Mouse (Mus musculus): ENCODE measurements around the gene Sema4d. TPM values are rescaled to one million over a fixed set of nuclear protein-coding genes. Genes with fewer than 3 reads are reported as not detected.
"Not testable (repeated sequence)": the region's sequence is repeated elsewhere in the genome, so short reads cannot be mapped to it uniquely, and the experiment has no call there.

Sema4d gene
- polyA plus RNA-seq, 1 experiment from 2014 or later = 17.4 TPM

DNA sequence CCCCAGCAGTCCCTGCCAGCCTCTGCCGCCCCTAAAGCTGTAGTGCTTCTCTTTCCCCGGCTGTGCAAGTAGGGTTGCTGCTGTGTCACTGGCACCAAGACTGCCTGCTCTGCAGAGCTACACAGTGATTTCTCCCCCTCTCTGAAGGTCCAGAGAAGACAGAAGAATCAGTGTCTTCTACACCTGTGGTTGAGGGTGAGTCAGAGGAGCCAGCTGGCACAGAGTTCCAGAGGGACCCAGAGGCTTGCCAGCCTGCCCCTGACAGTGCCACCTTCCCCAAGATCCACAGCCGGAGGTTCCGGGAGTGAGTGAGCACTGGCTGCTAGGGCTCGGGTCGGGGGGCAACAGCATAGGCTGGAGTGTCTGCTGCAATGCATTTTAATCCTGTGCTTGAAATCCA is 114.9 kb downstream of the Sema4d start:
- Histone ChIP-seq H3K27ac (ENCODE audit: low read depth, low read length) (no peak overlapping the region), H3K4me3 (ENCODE audit: low read depth, low read length) (no peak overlapping the region), H3K9ac (replicated peaks; ENCODE audit: low read depth, low read length) (no peak overlapping the region), H3K27me3 (ENCODE audit: control insufficient read depth, insufficient read depth, low read length) (no peaks in the 10 kb centered on the region), H3K4me1 (ENCODE audit: control insufficient read depth, insufficient read depth, low read length) (no peaks in the 10 kb centered on the region), H3K36me3 (ENCODE audit: control insufficient read depth, insufficient read depth, low read length) (peaks cover 80% of the 10 kb centered on the region), H3K9me3 (ENCODE audit: control insufficient read depth, low read length) (no peaks in the 10 kb centered on the region), H3K4me2 (ENCODE audit: low read depth, low read length) (no peak overlapping the region)
- 95% methylated on average over 6 of the region's 6 CpGs for WGBS
- no peak for ATAC-seq (ENCODE audit: low read depth)

DNA sequence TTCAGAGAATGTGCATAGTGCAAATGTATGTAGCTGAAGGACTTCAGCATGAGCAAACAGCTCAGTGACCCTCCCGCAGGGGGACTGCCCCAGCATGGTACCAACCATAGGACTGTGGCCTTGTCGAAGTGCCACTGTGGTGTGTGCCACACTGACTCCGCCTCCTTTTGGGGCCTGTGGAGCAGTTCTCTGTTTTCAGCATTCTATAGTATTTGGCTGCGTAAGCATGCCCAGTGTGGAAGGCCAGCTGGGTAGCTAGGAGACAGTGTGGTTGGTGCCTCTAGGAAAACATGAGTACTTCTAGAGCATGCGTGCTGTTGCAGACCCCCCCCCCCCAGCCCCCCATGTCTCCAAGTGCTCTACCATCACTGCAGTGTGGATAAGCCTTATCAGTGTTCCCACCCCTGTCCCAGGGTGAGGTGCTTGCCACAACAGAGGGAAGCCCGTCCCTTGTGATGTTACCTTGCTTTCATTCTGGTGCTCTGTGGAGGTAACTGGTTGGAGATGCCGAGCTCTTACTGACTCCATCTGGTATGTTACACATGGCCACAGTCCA is 115.8 kb downstream of the Sema4d start:
- Histone ChIP-seq H3K36me3 (ENCODE audit: control insufficient read depth, insufficient read depth, low read length) (peaks cover 80% of the 10 kb centered on the region), H3K27ac (ENCODE audit: low read depth, low read length) (no peak overlapping the region), H3K27me3 (ENCODE audit: control insufficient read depth, insufficient read depth, low read length) (no peaks in the 10 kb centered on the region), H3K9me3 (ENCODE audit: control insufficient read depth, low read length) (no peaks in the 10 kb centered on the region), H3K4me3 (ENCODE audit: low read depth, low read length) (no peak overlapping the region), H3K4me1 (ENCODE audit: control insufficient read depth, insufficient read depth, low read length) (no peaks in the 10 kb centered on the region), H3K9ac (replicated peaks; ENCODE audit: low read depth, low read length) (no peak overlapping the region), H3K4me2 (ENCODE audit: low read depth, low read length) (no peak overlapping the region)
- no peak for ATAC-seq (ENCODE audit: low read depth)
- 93% methylated on average over 7 of the region's 7 CpGs for WGBS

DNA sequence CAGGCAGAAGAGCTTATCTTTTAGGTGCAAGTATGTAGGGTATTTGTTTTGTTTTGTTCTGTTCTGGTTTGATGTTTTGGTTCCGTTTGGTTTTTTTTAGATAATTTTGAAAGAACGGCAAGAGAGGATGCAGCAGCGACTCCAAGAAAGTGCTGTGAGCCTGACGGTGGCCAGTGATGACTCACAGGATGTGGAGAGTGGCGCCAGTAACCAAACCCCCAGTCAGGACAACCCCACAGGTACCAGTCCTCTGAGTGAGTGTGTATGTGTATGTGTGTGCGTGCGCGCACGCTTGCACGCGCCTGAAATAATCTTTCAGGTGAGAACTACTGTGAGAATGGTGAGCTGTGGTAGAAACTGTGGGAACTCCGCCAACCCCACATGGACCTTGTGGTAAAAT is 116.5 kb downstream of the Sema4d start:
- 97% methylated on average over 12 of the region's 12 CpGs for WGBS
- Histone ChIP-seq H3K4me1 (ENCODE audit: control insufficient read depth, insufficient read depth, low read length) (no peaks in the 10 kb centered on the region), H3K9ac (replicated peaks; ENCODE audit: low read depth, low read length) (no peak overlapping the region), H3K36me3 (ENCODE audit: control insufficient read depth, insufficient read depth, low read length) (peaks cover 73% of the 10 kb centered on the region), H3K27ac (ENCODE audit: low read depth, low read length) (no peak overlapping the region), H3K4me2 (ENCODE audit: low read depth, low read length) (no peak overlapping the region), H3K27me3 (ENCODE audit: control insufficient read depth, insufficient read depth, low read length) (no peaks in the 10 kb centered on the region), H3K4me3 (ENCODE audit: low read depth, low read length) (no peak overlapping the region), H3K9me3 (ENCODE audit: control insufficient read depth, low read length) (no peaks in the 10 kb centered on the region)
- no peak for ATAC-seq (ENCODE audit: low read depth)

DNA sequence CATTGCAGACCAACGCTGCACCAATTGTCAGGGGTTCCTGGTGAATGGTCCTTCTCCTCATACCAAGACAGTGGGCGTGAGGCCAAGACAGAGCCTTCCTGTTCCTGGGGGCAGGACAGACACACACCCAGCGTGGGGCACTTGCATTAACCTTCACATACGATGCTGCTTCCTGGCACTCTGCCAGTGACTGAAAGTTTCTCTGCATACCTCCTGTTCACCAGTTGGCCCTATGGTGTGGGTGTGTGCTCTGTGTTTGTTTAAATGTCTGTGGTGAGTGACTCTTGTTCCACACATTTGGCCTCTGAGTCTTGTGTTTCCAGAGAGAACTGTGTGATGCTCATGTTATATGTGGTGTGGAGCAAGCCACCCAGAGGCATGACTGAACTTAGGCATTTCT is 116.9 kb downstream of the Sema4d start:
- WGBS = 83% methylated on average over 4 of the region's 4 CpGs
- Histone ChIP-seq H3K4me2 (ENCODE audit: low read depth, low read length) (no peak overlapping the region), H3K4me3 (ENCODE audit: low read depth, low read length) (no peak overlapping the region), H3K36me3 (ENCODE audit: control insufficient read depth, insufficient read depth, low read length) (peaks cover 71% of the 10 kb centered on the region), H3K27me3 (ENCODE audit: control insufficient read depth, insufficient read depth, low read length) (no peaks in the 10 kb centered on the region), H3K9ac (replicated peaks; ENCODE audit: low read depth, low read length) (no peak overlapping the region), H3K9me3 (ENCODE audit: control insufficient read depth, low read length) (no peaks in the 10 kb centered on the region), H3K4me1 (ENCODE audit: control insufficient read depth, insufficient read depth, low read length) (no peaks in the 10 kb centered on the region), H3K27ac (ENCODE audit: low read depth, low read length) (no peak overlapping the region)
- ATAC-seq (ENCODE audit: low read depth) = no peak

DNA sequence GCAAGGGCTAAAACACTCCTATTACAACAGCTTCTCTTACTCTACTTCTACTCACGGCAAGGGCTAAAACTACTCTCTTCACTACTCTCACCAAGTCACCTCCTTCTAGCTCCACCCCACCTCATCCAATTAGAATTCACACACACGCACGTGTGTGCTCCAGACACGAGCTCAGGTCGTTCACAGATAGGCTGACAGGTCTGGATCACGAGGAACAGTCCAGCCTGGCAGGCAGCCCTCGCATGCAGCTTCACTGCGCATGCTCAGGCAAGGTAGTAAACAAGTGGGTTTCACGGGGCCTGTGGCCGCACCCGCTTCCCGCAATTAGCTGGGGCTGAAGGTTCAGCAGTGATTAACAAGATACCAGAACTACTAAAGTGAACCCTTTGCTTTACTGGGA is 125.4 kb downstream of the Sema4d start:
- peaks cover 41% of the 10 kb centered on the region for H3K36me3 ChIP-seq (ENCODE audit: control insufficient read depth, insufficient read depth, low read length)
- not testable (repeated sequence) for H3K27ac ChIP-seq (ENCODE audit: low read depth, low read length); H3K4me1 ChIP-seq (ENCODE audit: control insufficient read depth, insufficient read depth, low read length); H3K27me3 ChIP-seq (ENCODE audit: control insufficient read depth, insufficient read depth, low read length); H3K9ac ChIP-seq (replicated peaks; ENCODE audit: low read depth, low read length); H3K4me2 ChIP-seq (ENCODE audit: low read depth, low read length); H3K4me3 ChIP-seq (ENCODE audit: low read depth, low read length); ATAC-seq (ENCODE audit: low read depth); H3K9me3 ChIP-seq (ENCODE audit: control insufficient read depth, low read length)
- WGBS = 92% methylated on average over 12 of the region's 12 CpGs

DNA sequence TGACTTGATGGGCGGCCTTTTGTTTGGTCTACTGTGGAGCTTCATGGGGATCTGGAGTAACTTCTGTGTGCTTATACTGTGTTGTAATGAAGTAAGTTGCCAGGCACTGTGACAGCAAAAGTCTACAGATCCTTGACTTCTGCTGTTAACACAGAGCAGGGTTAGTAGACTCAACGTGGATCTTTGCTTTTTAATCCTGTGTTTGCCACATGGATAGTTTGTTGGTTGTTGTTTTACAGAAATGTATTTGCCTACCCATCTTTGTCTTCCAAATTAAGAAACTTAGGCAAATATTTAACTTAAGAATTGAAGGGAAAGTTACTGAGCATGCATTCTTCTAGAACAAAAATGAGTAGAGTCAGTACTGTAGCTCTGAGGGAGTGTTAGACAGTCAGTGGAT is 130.0 kb downstream of the Sema4d start:
- no peaks in the 10 kb centered on the region for H3K9me3 ChIP-seq (ENCODE audit: control insufficient read depth, low read length)
- H3K4me2 ChIP-seq (ENCODE audit: low read depth, low read length) = no peak overlapping the region
- no peak overlapping the region for H3K27ac ChIP-seq (ENCODE audit: low read depth, low read length)
- no peak overlapping the region for H3K4me3 ChIP-seq (ENCODE audit: low read depth, low read length)
- H3K4me1 ChIP-seq (ENCODE audit: control insufficient read depth, insufficient read depth, low read length) = no peaks in the 10 kb centered on the region
- H3K27me3 ChIP-seq (ENCODE audit: control insufficient read depth, insufficient read depth, low read length) = no peaks in the 10 kb centered on the region
- H3K9ac ChIP-seq (replicated peaks; ENCODE audit: low read depth, low read length) = no peak overlapping the region
- WGBS = 90% methylated on average over 2 of the region's 2 CpGs
- ATAC-seq (ENCODE audit: low read depth) = no peak
- H3K36me3 ChIP-seq (ENCODE audit: control insufficient read depth, insufficient read depth, low read length) = peaks cover 58% of the 10 kb centered on the region

DNA sequence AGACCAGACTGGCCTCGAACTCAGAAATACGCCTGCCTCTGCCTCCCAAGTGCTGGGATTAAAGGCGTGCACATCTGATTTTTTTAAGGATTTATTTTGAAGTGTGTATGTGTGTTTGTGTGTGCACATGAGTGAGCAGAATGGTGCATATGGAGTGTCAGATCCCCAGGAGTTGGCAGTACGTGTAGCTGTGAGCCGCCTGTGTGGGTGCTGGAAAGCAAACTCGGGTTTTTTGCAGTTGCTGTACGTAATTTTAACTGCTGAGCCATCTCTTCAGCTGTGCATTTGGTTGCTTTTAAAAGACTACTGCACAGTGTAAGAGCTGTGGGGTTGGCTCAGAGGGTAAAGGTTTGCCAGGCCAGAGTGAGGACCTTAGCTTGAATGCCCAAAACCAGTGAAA is 134.0 kb downstream of the Sema4d start:
- H3K27ac ChIP-seq (ENCODE audit: low read depth, low read length) = no peak overlapping the region
- H3K4me2 ChIP-seq (ENCODE audit: low read depth, low read length) = no peak overlapping the region
- H3K9me3 ChIP-seq (ENCODE audit: control insufficient read depth, low read length) = no peaks in the 10 kb centered on the region
- no peaks in the 10 kb centered on the region for H3K27me3 ChIP-seq (ENCODE audit: control insufficient read depth, insufficient read depth, low read length)
- ATAC-seq (ENCODE audit: low read depth) = no peak
- 98% methylated on average over 7 of the region's 7 CpGs for WGBS
- no peaks in the 10 kb centered on the region for H3K4me1 ChIP-seq (ENCODE audit: control insufficient read depth, insufficient read depth, low read length)
- H3K36me3 ChIP-seq (ENCODE audit: control insufficient read depth, insufficient read depth, low read length) = peaks cover 64% of the 10 kb centered on the region
- no peak overlapping the region for H3K4me3 ChIP-seq (ENCODE audit: low read depth, low read length)
- no peak overlapping the region for H3K9ac ChIP-seq (replicated peaks; ENCODE audit: low read depth, low read length)

DNA sequence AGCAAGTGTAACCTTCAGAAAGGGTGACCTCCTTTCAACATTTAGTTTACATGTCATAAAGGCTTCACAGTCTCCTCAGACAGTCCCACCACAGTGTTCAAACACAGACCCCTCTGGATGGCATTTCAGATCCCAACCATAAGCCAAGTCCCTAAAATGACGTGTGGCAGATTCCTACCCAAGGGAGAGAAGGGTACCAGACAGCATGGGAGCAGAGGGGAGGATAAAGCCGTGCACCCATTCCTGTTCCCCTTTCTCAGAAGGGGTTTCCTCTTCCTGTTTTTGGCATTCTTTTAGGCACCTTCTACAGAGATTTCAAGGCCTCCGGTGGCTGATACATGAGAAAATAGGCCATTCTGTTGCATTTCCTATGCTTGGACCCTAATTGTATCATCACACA is 135.5 kb downstream of the Sema4d start:
- 94% methylated on average over 3 of the region's 3 CpGs for WGBS
- Histone ChIP-seq H3K9me3 (ENCODE audit: control insufficient read depth, low read length) (no peaks in the 10 kb centered on the region), H3K27me3 (ENCODE audit: control insufficient read depth, insufficient read depth, low read length) (no peaks in the 10 kb centered on the region), H3K4me2 (ENCODE audit: low read depth, low read length) (no peak overlapping the region), H3K36me3 (ENCODE audit: control insufficient read depth, insufficient read depth, low read length) (peaks cover 57% of the 10 kb centered on the region), H3K4me3 (ENCODE audit: low read depth, low read length) (no peak overlapping the region), H3K27ac (ENCODE audit: low read depth, low read length) (no peak overlapping the region), H3K9ac (replicated peaks; ENCODE audit: low read depth, low read length) (no peak overlapping the region), H3K4me1 (ENCODE audit: control insufficient read depth, insufficient read depth, low read length) (no peaks in the 10 kb centered on the region)
- no peak for ATAC-seq (ENCODE audit: low read depth)

DNA sequence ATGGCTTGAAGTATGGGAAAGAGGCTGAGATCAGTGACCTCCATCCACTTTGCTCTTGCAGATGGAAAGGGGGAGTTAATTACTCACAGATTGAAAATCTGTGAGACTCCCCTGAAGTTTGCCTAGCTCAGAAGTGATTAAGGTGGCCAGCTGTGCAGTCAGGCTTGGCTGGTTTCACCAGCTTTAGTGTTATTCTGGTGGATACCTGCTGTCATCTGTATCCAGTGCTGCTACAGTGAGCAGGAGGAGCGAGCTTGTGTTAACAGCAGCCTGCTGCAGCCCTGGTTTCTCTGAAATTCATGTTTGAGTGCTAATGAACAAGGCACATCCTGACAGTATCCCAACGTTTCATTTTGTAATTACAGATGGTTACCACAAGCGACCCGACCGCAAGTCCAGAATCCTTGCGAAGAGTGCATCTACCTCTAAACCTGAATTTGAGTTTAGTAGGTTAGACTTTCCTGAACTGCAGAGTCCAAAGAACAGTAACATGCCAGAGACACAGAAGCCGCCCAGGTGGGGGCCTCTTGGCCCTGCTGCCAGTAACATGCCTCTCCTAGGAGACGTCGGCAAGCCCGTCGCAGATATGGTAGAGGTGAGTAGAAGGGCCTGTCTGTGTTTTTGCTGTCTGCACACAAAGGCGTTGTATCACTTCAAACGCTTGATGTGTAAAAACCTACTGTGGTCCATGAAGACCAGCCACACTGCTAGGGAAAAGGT is 136.9 kb downstream of the Sema4d start:
- ATAC-seq (ENCODE audit: low read depth) = no peak
- Histone ChIP-seq H3K27ac (ENCODE audit: low read depth, low read length) (no peak overlapping the region), H3K4me2 (ENCODE audit: low read depth, low read length) (no peak overlapping the region), H3K9me3 (ENCODE audit: control insufficient read depth, low read length) (no peaks in the 10 kb centered on the region), H3K9ac (replicated peaks; ENCODE audit: low read depth, low read length) (no peak overlapping the region), H3K4me1 (ENCODE audit: control insufficient read depth, insufficient read depth, low read length) (peaks cover 5% of the 10 kb centered on the region; the same call in 1 of the 2 replicates), H3K27me3 (ENCODE audit: control insufficient read depth, insufficient read depth, low read length) (no peaks in the 10 kb centered on the region), H3K36me3 (ENCODE audit: control insufficient read depth, insufficient read depth, low read length) (peaks cover 45% of the 10 kb centered on the region), H3K4me3 (ENCODE audit: low read depth, low read length) (no peak overlapping the region)
- WGBS = 95% methylated on average over 13 of the region's 13 CpGs

Measured in neural tube, embryonic 14.5 days (tissue).